Mouse (Mus musculus): Measurements from ENCODE around the gene Dao.

Gene Dao

DNA sequence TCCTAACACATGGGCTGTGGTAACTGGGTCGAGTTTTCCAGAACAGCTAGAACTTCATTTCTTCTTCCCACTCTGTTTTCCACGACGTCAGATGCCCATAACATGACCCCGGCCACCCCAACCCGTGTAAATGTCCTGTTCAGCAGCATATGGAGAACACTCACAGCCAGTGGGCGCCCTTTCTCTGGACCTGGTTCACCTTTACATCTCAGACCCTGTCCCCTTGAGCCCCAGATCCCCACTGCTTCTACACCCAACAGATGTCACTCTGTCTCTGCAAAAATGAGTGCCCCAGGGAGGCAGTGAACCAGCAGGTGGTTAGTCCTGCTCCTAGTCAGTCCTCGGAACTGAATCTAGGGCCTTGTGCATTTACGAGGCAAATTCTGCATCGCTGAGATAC lies 64.5 kb downstream of the Dao start:
- DNase-seq (ENCODE audit: low spot score): no peak

- DNase-seq (ENCODE audit: low spot score): no peak
These were observed 67.4 kb downstream of the Dao start for GRCm38 (mm10) chr5:114070858-114071257.

DNA sequence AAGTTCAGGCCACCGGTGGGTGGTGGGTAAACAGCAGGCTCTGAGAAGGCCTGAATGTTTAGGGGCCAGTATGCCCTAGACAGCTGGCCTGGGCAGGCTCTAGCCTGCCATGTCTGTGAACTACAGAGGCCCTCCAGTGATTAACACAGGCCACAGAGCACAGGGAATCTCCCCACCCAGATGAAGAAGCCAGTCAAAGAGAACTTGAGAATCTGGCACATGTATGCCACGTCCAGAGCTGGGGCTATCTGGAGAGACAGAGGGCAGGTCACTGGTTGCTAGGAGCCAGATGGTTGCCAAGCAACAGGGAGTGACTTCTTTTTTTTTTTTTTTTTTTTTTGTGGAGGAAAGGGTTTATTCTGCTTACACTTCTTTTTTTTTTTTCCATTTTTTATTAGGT lies 68.8 kb downstream of the Dao start:
- DNase-seq (ENCODE audit: low spot score): peak; percentile 88

Data from MN1 (cell line).